Mouse (Mus musculus) fibroblast of lung, adult 2 months (primary cell): Measurements from ENCODE around the gene Capza2.
"Not testable (repeated sequence)": the region's sequence is repeated elsewhere in the genome, so short reads cannot be mapped to it uniquely, and the experiment has no call there.

Experiments used
- DNase-seq: peaks from one replicate; pipeline ENCODE4 v3.0.0-alpha.2; 2011; ENCODE audit warnings: low read depth

The Capza2 gene

DNA sequence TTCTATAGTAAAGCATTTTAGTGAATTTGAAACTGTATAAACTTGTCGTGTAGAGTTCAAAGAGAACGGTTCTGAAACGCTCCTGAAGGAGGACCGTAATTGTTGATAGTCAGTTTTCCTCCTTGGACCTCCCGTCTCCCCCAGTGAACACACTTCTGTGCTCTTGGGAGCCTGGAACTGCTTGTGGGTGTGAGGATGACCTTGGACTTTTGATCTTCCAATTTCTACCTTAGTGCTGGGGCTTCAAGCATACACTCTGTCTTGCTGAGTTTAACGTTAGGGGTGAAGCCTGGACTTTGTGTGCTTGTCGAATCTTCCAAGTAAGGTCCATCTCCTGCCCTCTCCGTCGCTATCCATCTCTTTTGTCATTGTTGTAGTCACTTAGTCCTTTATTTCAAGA is 4.0 kb downstream of the Capza2 start:
- DNase-seq = no peak

DNA sequence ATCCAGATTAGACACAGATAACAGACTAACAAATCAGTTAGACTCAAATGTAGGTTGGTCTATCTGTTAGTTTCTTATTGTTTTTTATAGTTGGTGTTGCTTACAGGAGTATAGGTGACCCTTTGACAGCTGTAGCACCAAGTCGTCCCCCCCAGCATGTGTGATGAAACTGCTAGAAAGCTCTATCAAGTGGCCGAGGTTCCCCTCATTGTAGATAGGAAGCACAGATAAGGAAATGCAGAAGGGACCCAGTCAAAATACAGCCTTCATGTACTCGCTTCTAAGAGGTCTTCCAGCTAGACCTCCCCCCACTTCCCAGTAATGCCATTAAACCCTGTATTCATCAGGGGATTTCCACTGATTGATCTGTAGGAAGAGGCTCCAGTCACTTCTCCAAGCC is 6.7 kb downstream of the Capza2 start:
- no peak for DNase-seq

DNA sequence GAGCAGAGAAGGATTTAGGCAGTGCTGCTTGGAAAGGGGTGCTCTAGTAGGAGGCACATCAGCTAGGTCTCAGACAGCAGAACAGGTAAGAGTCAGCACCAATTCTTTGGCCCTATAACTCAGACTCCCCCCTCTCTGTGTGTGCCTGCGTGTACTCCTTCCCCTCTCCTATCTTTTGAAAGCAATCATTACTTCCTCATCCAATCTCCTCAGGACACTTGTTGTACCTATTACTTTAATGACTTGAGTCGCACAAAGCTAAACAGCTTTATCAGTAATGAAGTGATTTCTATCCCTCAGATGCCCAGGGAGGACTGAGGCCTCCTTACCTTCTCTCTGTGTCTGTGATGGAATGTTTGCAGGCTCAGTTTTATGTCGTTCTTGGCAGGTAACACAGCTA is 10.1 kb downstream of the Capza2 start:
- no peak for DNase-seq

DNA sequence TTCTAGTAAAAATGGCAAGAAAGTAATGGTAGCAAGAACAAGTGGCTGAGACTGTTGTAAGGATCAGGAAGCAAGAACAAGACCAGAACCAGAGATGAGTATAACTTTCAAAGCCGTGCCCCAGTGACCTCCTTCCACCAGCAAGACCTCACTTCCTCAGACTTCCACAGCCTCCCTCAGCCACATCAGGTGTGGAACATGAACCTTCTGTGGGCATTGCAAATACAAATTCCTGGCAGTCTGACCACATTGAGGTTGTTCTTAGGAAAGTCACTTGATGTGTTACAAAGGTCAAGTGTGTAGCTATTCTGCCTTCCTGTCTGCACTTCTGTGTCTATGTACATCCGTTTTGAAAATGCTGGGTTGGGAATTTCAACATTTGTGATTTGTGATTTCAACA is 16.1 kb downstream of the Capza2 start:
- DNase-seq = no peak

DNA sequence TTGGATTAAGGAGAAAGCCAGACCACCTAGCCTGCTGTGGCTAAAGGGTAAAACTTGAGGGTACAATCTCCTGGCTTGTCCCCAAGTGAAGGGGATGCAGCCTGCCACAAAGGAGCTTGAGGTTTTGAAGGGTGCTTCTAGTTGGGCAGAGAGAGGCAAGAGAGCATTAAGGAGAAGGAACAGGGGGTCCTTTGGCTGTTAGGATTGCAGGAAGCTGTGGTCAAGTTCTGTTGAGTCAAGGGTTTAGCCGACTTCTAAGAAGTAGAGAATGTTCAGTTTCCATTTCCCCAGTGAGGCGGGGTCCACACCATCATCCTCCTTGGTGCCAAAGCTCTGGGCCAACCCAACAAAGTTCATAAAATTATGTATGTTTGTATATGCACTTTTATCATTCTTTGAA is 19.0 kb downstream of the Capza2 start:
- DNase-seq = no peak

DNA sequence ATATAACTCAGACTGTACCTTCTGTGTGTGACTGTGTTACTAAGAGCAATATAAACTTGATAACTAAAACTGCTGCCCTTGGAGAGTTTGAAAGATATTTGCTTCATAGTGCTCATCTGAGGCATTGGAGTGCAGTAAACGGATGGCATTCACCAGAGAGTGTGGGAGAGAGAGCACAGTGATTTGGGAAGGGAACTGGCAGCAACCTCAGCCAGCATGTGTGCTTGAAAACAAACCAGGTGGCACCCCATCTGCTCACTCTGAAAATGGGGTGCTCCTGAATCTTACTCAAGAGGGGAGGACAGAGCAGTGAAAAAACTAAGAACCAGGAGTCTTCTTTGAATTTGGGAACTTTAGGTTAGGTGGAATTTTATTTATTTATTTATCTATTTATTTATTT is 21.3 kb downstream of the Capza2 start:
- no peak for DNase-seq

DNA sequence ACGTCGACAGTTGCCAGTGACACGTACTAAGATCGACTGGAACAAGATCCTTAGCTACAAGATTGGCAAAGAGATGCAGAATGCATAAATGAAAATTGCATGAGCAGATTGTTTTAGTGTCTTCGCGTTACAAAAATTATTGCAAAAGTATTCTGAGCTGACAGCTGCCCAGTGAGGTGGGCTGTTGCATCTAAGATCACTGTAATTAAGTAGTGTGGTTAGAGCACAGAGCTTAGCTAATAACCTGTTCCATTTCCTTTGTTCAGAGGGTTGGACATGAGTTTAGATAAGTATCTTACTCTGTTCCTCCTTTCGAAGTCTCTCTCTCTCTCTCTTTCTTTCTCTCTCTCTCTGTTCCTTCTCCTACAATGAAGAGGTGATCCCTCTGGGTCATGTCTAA is 29.3 kb downstream of the Capza2 start:
- DNase-seq = no peak

DNA sequence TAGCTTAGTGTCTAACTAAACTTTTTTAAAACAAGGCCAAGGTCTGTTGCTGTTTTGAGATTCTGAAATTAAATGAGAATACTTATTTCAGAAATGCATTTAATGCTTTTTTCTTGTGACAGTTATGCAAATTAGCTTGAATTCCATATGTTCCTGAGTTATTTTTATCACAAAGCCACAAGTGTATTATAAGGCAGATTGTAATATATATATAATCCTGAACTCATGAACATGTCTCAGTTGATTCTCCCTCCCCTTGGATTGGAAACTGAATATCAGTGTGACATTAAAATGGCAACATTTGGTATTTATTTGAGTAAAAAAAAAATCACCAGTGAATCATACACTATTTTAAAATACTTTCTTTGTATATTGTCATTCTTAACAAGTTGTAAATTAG is 30.0 kb downstream of the Capza2 start:
- no peak for DNase-seq

DNA sequence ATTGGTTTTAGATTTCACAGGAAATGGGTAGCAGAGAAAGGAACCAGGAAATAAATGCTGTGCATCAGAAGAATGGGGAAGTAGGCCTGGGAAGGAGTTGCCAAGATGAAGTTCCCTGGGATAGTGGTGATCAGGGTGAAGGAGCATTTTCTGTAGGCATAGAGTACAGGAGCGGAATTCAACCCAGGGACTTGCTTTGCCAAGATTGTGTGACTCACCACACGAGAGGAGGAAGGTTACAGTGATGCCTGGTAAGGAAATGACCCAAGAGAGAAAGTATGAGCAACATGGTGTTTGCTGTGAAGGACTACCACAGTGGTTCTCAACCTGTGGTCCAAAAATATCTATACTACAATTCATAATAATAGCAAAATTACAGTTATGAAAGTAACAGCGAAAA is 31.8 kb downstream of the Capza2 start:
- DNase-seq = peak; percentile 12

DNA sequence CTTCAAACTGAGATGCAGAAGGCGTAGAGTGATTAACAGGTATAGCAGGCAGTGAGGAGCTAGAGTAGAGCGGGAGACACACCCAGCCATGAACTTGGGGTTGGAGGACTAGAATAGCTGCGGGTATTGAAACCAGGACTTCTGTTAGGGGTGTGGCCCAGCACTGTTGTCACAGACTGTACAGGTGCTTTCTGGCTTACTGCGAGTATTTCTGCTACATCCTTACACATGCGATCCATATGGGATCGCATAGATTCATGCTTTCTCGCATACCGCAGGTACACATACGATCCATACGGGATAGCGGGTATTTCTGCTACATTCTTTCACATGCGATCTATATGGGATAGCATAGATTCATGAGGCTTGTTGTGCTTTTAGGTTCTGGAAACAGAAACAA is 32.3 kb downstream of the Capza2 start:
- DNase-seq = no peak

DNA sequence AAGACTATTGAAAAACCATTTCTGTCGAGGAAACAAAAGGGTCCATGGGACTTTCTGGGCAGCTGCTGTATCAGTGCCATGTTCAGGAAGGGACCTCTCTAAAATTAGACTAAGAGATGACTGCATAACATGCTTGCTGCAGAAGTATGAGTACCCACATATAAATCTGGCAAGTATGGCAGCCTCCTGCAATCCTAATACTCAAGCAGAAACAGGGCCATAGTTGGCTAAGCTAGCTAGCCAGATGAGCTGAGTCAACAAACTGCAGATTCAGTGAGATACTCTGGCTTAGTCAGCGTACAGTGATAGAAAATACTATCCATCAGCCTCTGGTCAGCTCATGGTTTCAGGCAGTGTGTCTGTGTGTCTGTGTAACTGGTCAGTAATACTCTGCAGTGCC is 33.8 kb downstream of the Capza2 start:
- no peak for DNase-seq

DNA sequence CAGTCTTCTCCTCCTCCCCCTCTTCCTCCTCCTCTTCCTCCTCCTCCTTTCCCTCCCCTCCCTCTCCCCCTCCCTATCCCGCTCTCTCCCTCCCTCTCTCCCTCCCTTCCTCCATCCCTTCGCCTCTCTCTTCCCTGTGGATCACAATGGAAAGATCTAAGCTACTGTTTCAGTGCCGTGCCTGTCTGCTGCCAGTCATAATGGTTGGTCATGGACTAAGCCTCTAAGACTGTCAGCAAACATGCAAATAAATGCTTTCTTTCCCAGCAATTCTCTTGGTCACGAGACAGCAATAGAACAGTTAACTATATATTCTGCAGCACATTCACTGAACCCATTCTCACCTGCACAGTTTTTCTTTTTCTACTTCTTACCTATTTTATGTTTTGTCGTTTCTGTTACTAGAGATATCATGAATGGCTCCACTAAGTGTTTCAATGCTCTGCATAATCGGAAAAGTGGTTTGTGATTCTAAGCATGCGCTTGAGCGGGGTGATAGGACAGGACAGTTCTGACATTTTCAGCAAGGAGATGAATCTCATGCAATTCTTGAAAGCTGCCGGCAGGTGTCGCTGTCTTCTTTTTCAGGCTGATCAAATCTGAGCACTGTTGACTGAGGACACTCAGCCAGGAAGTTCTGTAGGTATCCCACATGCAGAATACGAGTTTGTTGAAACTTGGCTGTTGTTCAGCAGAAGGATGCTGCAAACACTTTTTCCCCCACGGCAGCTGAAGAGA is 39.2 kb downstream of the Capza2 start:
- peak; percentile 40 for DNase-seq

DNA sequence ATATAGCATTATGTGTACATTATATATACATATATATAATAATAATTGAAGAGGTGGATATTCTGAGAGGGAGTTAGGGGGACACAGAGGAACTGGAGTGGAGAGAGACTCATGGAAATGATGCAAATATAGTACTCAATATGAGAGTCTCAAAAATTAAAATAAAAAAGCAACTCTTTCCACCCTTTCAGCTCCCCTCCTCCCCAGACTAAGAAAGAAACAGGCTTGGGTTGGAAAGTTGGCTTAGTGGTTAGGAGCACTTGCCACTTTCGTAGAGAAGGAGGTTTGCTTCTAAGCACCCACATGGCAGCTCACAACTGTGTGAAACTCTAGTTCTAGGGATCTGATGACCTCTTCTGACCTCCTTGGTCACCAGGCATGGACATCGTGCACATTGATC is 41.0 kb downstream of the Capza2 start:
- no peak for DNase-seq

DNA sequence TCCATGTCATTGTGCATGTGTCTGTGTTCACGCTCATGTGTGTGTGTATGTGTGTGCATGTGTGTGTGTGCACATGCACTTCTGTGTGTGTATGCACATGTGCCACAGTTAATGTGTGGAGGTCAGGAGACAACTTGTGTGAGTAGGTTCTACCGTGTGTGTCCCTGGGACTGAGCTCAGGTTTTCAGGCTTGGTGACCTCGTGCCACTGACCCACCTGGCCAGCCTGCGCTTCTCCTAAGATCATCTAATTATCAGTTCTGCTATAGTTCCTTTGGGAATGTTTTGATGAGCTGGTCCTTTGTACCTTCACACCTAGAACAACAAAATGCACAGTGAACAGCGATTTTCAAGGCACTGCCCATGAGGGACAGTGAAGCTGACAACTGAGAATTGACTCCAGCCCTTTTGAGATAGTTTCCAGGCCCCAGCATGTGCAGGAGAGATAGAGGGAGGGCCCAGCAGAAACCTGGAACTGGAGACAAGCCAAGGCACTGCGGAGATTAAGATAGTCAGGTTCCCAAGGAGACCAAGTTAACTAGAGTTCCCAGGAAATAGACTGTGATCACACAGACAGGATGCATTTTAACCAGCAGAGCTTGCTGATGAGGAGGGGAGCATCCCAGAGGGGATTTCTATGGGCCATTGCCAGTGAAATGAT is 44.4 kb downstream of the Capza2 start:
- no peak for DNase-seq

DNA sequence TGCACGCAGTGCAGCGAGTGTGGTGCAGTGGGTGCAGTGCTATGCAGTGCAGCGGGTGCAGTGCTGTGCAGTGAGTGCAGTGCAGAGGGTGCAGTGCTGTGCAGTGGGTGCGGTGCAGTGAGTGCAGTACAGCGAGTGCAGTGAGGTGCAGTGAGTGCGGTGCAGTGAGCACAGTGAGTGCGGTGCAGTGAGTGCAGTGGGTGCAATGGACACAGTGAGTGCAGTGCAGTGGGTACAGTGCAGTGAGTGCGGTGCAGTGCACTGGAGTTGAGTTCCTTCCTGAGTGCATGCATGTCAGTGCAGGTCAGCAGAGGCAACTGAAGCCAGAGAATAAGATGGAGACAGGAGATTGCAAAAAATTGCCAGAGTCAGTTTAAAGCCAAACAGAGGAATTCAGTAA is 45.8 kb downstream of the Capza2 start:
- no peak for DNase-seq

DNA sequence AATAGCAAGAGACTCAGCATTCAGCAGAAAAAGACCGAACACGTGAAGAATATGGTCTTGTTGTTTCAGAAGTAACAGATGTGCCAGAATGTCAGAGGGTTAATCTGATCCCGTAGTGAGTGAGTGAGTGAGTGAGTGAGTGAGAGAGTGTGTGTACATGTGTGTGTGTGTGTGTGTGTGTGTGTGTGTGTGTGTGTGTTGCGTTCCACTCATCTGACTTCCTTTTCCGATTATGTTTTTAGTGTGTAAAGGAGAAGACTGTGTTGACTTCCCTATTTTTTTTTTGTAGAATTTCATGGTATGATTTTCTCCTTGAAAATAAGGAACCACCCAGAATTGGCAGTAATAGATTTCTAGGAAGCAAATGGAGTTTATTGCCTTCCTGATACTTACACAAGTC is 52.6 kb downstream of the Capza2 start:
- DNase-seq = no peak

DNA sequence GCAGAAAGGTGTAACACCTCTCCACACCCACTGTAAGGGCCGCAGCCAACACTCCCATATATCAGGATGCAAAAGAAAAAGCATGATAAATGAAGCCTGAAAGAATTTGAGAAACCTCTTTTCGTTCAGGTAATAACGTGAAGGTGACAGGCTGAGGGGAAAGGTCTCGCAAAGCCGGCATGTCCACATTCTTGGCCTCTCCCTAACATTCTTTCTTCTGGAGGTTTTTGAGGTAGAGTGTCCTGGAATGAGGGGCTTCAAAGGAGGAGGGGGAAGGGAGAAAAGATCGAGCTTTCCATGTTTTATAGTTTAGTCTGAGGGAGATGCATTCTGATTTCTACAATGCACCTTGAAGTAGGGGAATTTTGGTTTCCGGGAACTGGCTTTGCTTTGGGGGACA is 56.6 kb downstream of the Capza2 start, which contains the start of gene St7:
TSS of gene St7 (plus strand) at position 287 of the 400 bp plus-strand sequence.
- DNase-seq = no peak

DNA sequence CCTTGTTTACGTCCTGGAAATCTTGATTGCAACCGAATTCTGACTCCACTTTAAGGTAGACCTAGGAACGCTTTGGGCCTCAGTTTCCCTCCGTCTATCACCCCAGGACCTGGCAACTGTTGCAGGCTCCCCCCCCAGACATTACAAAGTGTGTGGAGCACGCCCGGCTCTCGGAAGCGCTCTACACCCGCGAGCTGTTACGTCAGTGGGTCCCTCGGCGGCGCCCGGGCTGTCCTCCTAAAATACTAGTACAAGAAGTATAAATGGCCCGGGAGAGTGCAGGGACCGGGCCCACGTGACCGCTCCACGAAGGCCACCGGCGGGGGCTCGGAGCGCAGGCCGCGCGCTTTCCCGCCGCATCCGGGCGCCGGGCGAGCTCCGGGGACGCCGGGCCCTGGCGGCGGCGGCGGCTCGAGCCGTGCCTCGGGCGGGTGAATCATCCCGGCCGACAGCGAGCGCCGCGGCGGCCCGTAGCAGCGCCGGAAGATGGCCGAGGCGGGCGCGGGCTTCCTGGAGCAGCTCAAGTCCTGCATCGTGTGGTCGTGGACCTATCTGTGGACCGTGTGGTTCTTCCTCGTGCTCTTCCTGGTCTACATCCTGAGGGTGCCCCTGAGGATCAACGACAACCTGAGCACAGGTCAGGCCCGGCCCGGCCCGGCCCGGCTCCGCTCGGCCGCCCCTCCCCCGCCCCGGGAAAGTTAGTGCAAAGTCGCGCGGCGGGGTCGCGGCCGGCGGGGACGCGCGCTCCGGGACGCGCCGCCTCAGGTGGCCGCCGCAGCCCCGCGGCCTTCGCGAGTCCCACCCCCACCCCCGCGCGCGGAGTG is 57.9 kb downstream of the Capza2 start:
- DNase-seq = peak; percentile 18

DNA sequence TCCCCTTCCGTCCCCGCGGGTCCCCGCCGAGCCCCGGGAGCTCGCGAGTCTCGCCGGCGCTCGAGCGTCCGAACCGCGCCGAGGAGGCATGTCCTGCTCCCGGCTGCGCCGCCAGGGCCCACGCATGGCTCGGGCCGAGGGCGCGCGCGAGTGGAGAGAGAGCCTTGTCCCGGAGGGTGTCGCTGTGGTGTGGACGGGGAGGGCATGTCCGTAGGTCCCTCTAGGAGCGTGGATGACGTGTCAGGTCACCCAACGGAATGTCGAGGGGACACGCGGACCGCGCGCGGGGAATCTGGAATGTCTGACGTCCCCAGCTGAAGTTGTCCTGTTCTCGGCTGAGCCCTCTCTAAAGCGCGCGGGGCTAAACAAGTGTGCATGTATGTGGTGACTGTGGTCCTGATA is 58.5 kb downstream of the Capza2 start:
- DNase-seq = peak; percentile 17

DNA sequence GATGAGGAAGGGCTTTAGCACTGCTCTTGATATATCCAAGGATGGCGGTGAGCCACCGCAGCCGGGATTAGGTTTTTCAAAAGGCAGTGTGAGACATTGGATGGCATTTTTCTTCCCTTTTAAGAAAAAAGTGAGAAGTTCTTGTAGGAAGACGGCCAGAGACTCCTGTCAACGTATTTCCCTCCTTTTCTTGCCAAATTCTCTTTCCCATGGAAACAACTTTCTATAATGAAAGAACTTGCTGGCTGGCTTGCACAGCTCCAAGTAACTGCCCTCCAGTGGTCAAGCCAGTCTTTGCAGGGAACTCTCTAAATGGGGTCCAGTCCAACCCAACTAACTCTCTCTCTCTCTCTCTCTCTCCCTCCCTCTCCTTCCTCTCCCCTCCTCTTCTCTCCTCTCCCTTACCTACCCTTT is 60.3 kb downstream of the Capza2 start:
- DNase-seq = peak; percentile 37

DNA sequence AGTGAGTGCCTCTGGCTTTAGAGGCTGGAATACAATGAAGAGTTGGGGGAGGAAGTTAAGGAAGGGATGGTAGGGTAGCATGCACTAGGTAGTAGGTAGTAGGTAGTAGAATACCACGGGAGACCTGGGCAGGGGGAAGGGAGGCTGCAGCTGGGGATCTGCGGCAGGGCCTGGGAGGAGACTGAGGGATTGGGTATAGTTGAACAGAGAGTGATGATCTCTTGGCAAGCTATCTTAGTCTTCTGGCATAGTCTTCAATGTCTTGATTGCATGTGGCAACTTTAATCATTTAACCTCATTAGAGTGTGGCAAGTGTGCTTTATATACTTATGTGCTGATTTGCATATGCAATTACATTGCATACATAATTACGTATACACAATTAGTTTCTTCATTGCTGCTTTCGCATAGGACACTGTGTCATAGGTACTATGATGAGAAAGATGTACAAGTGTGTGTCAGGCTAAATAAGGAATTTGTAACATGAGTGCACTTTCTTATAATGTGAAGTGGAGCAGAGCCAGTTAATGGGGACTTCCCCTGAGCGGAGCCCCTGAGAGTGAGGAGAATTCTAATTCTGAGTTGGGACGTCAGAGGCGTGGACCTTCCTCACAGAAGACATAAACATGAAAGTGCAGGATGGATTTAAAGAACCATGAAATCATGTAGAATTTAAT is 65.0 kb downstream of the Capza2 start:
- DNase-seq = no peak

DNA sequence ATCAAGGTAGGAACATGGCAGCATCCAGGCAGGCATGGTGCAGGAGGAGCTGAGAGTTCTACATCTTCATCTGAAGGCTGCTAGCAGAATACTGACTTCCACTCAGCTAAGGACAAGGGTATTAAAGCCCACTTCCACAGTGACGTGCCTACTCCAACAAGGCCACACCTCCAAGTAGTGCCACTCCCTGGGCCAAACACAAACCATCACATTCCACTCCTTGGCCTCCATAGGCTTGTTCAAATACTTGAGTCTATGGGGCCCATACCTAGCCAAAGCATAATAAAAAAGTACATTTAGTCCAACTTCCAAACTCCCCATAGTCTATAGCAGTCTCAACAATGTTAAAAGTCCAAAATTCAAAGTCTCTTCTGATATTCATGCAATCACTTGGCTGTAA is 68.0 kb downstream of the Capza2 start:
- not testable (repeated sequence) for DNase-seq
